Mouse (Mus musculus): ENCODE results near the gene Tlcd1. TPM values are rescaled to one million over a fixed set of nuclear protein-coding genes. Genes with fewer than 3 reads are reported as not detected.

Tlcd1 gene
- polyA plus RNA-seq, 1 experiment from 2014 or later, result 43.4 TPM

DNA sequence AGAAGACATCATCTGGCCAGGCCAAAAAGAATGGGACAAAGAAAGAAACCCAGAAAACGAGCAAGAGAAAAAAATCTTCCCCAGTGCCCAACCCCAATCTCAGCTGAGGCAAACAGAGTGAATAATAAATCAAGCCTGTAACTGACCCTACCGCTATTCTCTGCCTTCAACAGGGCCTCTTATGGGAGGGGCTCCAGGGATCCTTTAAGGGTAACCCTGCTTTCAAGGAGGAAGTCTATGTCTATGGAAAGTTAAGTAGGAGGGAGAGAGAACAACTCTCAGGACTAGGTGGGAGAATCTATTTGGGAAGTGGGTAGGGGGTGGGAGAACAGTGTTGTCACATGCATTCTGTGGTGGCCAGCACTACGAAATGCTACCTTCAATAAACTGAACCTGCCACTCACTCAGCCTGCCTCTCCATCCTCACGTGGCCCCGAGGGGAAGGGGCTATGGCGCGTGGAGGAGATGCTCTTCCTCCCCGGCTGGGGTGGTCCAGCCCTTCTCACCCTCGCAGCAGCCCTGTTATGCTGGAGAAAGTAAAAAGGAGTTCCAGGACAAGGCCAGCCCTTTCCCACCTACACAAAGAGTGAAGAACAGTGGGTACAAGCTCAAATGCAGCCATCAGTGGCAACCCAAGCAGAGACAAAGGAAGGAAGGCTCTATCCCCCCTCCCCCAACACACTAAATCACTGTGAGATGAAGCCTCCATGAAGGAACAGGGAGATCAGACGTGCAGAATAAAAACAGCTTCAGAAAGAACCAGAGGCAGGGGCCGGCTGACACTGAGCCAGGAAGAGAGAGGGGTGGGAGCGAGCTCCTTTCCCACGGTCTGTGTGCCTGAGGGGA, 29.1 kb downstream of the Tlcd1 start:
- no peak; the same call in 1 of the 2 replicates for ATAC-seq (replicated peaks; ENCODE audit: low FRiP score, low read depth)
- H3K36me3 ChIP-seq (ENCODE audit: insufficient read depth, low read length), result peaks cover 39% of the 10 kb centered on the region
- no peak overlapping the region for H3K4me3 ChIP-seq (replicated peaks; ENCODE audit: low read depth, low read length)
- peak; percentile 78 for DNase-seq (ENCODE audit: low spot score)
- no peaks in the 10 kb centered on the region for H3K27me3 ChIP-seq (ENCODE audit: insufficient read depth, low read length)
- H3K9me3 ChIP-seq (replicated peaks; ENCODE audit: low read length), result no peaks in the 10 kb centered on the region
- H3K27ac ChIP-seq, result peak overlapping the region; percentile 57
- H3K9ac ChIP-seq (ENCODE audit: low read depth, low read length), result peak overlapping the region; percentile 18; the same call in 1 of the 2 replicates
- peaks cover 3% of the 10 kb centered on the region; the same call in 1 of the 2 replicates for H3K4me1 ChIP-seq (replicated peaks; ENCODE audit: insufficient read depth, low read length)
- no peak for TF ChIP-seq CTCF (IDR thresholded peaks at IDR 0.05; ENCODE audit: low read depth)
- H3K4me2 ChIP-seq (ENCODE audit: low read length), result no peak overlapping the region
- 24% methylated on average over 13 of the region's 13 CpGs for WGBS

DNA sequence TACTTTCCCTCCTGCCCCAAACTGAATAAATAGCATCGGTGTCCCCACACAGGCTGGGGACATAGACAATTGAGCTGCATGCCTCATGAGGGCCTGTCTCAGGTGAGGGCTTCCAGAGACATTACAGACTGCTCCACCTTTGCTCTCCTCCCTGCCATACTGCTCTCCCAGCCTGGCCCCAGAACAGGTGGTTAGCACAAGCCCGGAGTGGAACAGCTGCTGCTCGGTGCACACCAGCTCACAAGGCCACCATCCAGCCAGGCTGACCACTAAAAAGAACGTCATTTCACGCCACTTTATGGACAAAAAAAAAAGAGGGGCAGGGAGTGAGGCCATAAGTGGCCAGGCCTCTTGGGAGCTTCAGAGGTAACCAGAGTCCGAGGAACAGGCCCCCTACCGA, 30.7 kb downstream of the Tlcd1 start:
- Histone ChIP-seq H3K27ac (no peak overlapping the region), H3K4me1 (replicated peaks; ENCODE audit: insufficient read depth, low read length) (peaks cover 3% of the 10 kb centered on the region; the same call in 1 of the 2 replicates), H3K36me3 (ENCODE audit: insufficient read depth, low read length) (peaks cover 54% of the 10 kb centered on the region), H3K9me3 (replicated peaks; ENCODE audit: low read length) (no peaks in the 10 kb centered on the region), H3K9ac (ENCODE audit: low read depth, low read length) (no peak overlapping the region), H3K4me3 (replicated peaks; ENCODE audit: low read depth, low read length) (no peak overlapping the region), H3K27me3 (ENCODE audit: insufficient read depth, low read length) (no peaks in the 10 kb centered on the region), H3K4me2 (ENCODE audit: low read length) (no peak overlapping the region)
- DNase-seq (ENCODE audit: low spot score) (no peak), ATAC-seq (replicated peaks; ENCODE audit: low FRiP score, low read depth) (no peak)
- WGBS, result 86% methylated on average over 7 of the region's 7 CpGs
- TF ChIP-seq CTCF (IDR thresholded peaks at IDR 0.05; ENCODE audit: low read depth), result no peak

DNA sequence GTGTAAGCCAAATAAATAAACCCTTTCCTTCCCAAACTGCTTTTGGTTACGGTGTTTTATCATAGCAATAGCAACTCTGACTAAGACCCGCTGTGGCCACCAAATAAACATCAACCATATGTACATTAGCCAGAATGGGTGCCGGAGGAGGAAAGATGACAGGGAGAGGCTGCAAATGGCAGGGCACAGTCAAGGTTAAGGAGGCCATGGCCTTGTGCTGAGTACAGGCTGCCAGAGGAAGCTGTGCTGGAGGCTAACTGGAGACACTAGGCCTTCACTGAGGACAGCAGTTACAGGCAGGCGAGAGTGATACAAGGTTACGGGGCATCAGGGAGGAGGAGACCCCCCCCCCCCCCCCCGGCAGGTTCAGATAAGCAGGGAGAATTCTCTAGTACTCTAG, 33.4 kb downstream of the Tlcd1 start:
- TF ChIP-seq CTCF (IDR thresholded peaks at IDR 0.05; ENCODE audit: low read depth), result no peak
- no peak overlapping the region for H3K9ac ChIP-seq (ENCODE audit: low read depth, low read length)
- no peak overlapping the region for H3K4me3 ChIP-seq (replicated peaks; ENCODE audit: low read depth, low read length)
- peaks cover 3% of the 10 kb centered on the region; the same call in 1 of the 2 replicates for H3K4me1 ChIP-seq (replicated peaks; ENCODE audit: insufficient read depth, low read length)
- ATAC-seq (replicated peaks; ENCODE audit: low FRiP score, low read depth) (no peak), DNase-seq (ENCODE audit: low spot score) (no peak)
- H3K36me3 ChIP-seq (ENCODE audit: insufficient read depth, low read length), result peaks cover 75% of the 10 kb centered on the region
- no peaks in the 10 kb centered on the region for H3K27me3 ChIP-seq (ENCODE audit: insufficient read depth, low read length)
- no peak overlapping the region for H3K27ac ChIP-seq
- no peaks in the 10 kb centered on the region for H3K9me3 ChIP-seq (replicated peaks; ENCODE audit: low read length)
- no peak overlapping the region for H3K4me2 ChIP-seq (ENCODE audit: low read length)
- 89% methylated on average over 6 of the region's 6 CpGs for WGBS

DNA sequence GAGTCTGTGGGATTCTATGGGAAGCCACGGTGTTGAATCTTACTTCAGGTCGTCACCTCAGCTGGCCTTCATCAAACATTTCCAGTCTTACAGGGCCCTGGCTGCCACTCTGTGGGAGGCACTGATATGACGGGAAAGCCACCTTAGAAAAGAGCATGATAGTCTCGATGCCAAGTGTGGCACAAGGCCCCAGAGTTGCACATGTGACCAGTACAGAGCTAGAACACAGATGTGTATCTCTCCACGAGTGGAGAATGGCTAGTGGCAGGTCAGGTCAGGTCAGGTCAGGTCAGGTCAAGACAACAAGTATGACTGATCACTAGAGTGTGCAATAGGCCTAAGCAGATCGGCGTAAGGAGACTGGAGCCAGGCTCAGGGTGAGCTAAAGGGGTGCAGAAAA, 34.1 kb downstream of the Tlcd1 start:
- DNase-seq (ENCODE audit: low spot score) (no peak), ATAC-seq (replicated peaks; ENCODE audit: low FRiP score, low read depth) (no peak)
- Histone ChIP-seq H3K9me3 (replicated peaks; ENCODE audit: low read length) (no peaks in the 10 kb centered on the region), H3K9ac (ENCODE audit: low read depth, low read length) (no peak overlapping the region), H3K4me2 (ENCODE audit: low read length) (no peak overlapping the region), H3K36me3 (ENCODE audit: insufficient read depth, low read length) (peaks cover 80% of the 10 kb centered on the region), H3K4me3 (replicated peaks; ENCODE audit: low read depth, low read length) (no peak overlapping the region), H3K27ac (no peak overlapping the region), H3K4me1 (replicated peaks; ENCODE audit: insufficient read depth, low read length) (peaks cover 3% of the 10 kb centered on the region; the same call in 1 of the 2 replicates), H3K27me3 (ENCODE audit: insufficient read depth, low read length) (no peaks in the 10 kb centered on the region)
- 64% methylated on average over 7 of the region's 7 CpGs for WGBS
- no peak for TF ChIP-seq CTCF (IDR thresholded peaks at IDR 0.05; ENCODE audit: low read depth)

DNA sequence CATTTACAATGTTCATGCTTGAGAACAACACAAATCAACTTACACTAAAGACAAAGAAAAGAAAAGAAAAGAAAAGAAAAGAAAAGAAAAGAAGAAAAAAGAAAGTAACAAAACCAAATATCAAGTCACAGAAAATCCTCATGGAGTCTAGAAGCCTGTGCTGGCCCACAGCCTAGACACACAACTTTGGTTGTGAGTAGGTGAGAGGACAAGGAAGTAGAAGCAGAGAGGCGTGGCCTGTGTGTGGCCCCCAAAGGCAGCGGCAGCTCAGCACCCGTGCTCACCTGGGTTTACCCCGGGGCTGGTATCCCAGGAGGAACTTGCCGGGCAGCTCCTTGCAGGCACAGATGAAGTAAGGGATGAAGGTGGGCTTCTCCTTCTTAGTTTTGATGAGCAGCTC, 35.0 kb downstream of the Tlcd1 start:
- ATAC-seq (replicated peaks; ENCODE audit: low FRiP score, low read depth), result no peak
- Histone ChIP-seq H3K27me3 (ENCODE audit: insufficient read depth, low read length) (no peaks in the 10 kb centered on the region), H3K4me3 (replicated peaks; ENCODE audit: low read depth, low read length) (no peak overlapping the region), H3K9me3 (replicated peaks; ENCODE audit: low read length) (no peaks in the 10 kb centered on the region), H3K4me1 (replicated peaks; ENCODE audit: insufficient read depth, low read length) (no peaks in the 10 kb centered on the region), H3K36me3 (ENCODE audit: insufficient read depth, low read length) (peaks cover 87% of the 10 kb centered on the region), H3K27ac (no peak overlapping the region), H3K9ac (ENCODE audit: low read depth, low read length) (no peak overlapping the region), H3K4me2 (ENCODE audit: low read length) (no peak overlapping the region)
- no peak for DNase-seq (ENCODE audit: low spot score)
- 91% methylated on average over 5 of the region's 5 CpGs for WGBS
- TF ChIP-seq CTCF (IDR thresholded peaks at IDR 0.05; ENCODE audit: low read depth), result no peak

DNA sequence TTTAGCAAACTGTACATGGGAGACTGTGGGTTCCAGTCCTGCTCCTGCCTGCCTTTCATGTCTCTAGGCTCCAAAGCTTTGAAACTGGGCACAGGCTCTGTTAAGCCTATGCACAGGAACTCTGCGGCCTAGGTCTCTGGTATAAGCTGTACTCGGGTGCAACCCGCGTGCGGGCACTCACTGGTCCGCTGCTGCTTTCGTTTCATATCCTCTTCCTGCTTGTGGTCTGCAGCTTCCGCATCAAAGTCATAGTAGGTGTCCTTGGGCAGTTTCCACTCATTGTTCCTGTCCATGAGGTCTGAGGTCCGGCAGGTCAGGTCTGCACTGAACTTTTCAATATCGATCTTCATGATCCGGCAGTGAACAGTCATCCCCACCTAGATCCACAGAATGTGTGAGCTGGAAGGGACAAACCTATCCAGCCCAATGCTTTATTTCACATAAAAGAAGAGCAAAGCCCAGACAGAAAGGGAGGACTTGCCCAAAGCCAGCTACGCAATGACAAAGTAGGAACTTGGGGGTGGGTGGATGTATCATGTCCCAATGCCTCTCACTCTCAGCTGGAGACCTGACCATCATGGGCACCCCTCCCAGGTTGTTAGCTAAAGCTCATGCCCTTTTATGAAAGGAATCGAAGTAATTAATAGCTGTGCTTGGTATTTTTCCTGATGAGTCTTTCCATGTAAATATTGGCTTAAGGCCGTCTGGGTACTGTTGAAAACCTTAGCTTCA, 36.7 kb downstream of the Tlcd1 start:
- Histone ChIP-seq H3K9ac (ENCODE audit: low read depth, low read length) (no peak overlapping the region), H3K4me2 (ENCODE audit: low read length) (no peak overlapping the region), H3K9me3 (replicated peaks; ENCODE audit: low read length) (no peaks in the 10 kb centered on the region), H3K4me3 (replicated peaks; ENCODE audit: low read depth, low read length) (no peak overlapping the region), H3K27ac (no peak overlapping the region), H3K27me3 (ENCODE audit: insufficient read depth, low read length) (no peaks in the 10 kb centered on the region), H3K36me3 (ENCODE audit: insufficient read depth, low read length) (peaks cover 88% of the 10 kb centered on the region), H3K4me1 (replicated peaks; ENCODE audit: insufficient read depth, low read length) (no peaks in the 10 kb centered on the region)
- DNase-seq (ENCODE audit: low spot score), result no peak
- no peak for TF ChIP-seq CTCF (IDR thresholded peaks at IDR 0.05; ENCODE audit: low read depth)
- WGBS, result 93% methylated on average over 14 of the region's 14 CpGs
- no peak for ATAC-seq (replicated peaks; ENCODE audit: low FRiP score, low read depth)

All from kidney, postnatal 0 days (tissue).